Mouse (Mus musculus): ENCODE measurements around the gene Tspan32. TPM values are rescaled to one million over a fixed set of nuclear protein-coding genes. Genes with fewer than 3 reads are reported as not detected.

The Tspan32 gene
- polyA plus RNA-seq, 1 experiment from 2014 or later: 106 TPM

- Histone ChIP-seq H3K9me3 (replicated peaks) (no peaks in the 10 kb centered on the region), H3K36me3 (peaks cover 42% of the 10 kb centered on the region), H3K4me2 (peak overlapping the region; percentile 95), H3K4me3 (peak overlapping the region; percentile 82), H3K4me1 (peaks cover 94% of the 10 kb centered on the region), H3K27ac (peak overlapping the region; percentile 100), H3K27me3 (replicated peaks) (no peaks in the 10 kb centered on the region), H3K9ac (peak overlapping the region; percentile 93)
- ATAC-seq: no peak
- whole genome bisulfite sequencing (ENCODE audit: insufficient replicate concordance): 52% methylated on average over 3 of the region's 4 CpGs
These were observed 4.3 kb downstream of the Tspan32 start for GRCm38 (mm10) chr7:143008996-143009665.

- Histone ChIP-seq H3K9me3 (replicated peaks) (no peaks in the 10 kb centered on the region), H3K9ac (0 out of 2 replicates have a peak overlapping the region, but pooled peaks have one; percentile 93), H3K4me1 (peaks cover 94% of the 10 kb centered on the region), H3K27ac (peak overlapping the region; percentile 100), H3K36me3 (peaks cover 42% of the 10 kb centered on the region), H3K4me3 (no peak overlapping the region), H3K27me3 (replicated peaks) (no peaks in the 10 kb centered on the region), H3K4me2 (peak overlapping the region; percentile 95; the same call in 1 of the 2 replicates)
- no peak for ATAC-seq
- 71% methylated on average over 4 of the region's 4 CpGs for WGBS (ENCODE audit: insufficient replicate concordance)
These were observed 5.2 kb downstream of the Tspan32 start for GRCm38 (mm10) chr7:143009996-143010395.

DNA sequence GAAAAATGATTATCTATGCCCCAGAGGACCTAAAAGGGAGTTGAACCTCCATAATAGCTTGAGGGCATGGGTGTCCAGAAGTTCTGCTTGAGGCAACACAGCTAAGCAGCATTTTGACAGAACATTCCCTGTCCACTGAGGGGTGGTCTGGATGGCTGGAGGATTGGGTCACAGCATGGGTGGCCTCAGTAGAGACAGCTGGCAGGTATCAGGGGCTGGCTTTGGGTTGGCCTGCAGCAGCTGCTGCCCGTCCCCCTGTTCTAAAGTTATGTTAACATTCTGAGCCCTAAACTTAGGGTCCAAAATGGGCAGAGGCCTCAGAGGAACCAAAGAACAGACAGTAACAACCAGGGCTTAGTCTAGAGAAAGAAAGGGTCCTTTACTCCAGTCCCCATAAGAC is 6.4 kb downstream of the Tspan32 start:
- H3K9ac ChIP-seq: no peak overlapping the region
- H3K36me3 ChIP-seq: peaks cover 42% of the 10 kb centered on the region
- no peaks in the 10 kb centered on the region for H3K27me3 ChIP-seq (replicated peaks)
- no peaks in the 10 kb centered on the region for H3K9me3 ChIP-seq (replicated peaks)
- no peak overlapping the region for H3K4me3 ChIP-seq
- H3K27ac ChIP-seq: peak overlapping the region; percentile 54
- WGBS (ENCODE audit: insufficient replicate concordance): 100% methylated on average over 1 of the region's 1 CpGs
- H3K4me2 ChIP-seq: no peak overlapping the region
- ATAC-seq: no peak
- peaks cover 93% of the 10 kb centered on the region for H3K4me1 ChIP-seq

GRCm38 (mm10) chr7:143012230-143012875 is 7.5 kb downstream of the Tspan32 start:
- 76% methylated on average over 5 of the region's 5 CpGs for WGBS (ENCODE audit: insufficient replicate concordance)

GRCm38 (mm10) chr7:143013420-143014178 is 8.8 kb downstream of the Tspan32 start:
- Histone ChIP-seq H3K4me1 (peaks cover 83% of the 10 kb centered on the region), H3K4me3 (no peak overlapping the region), H3K4me2 (no peak overlapping the region), H3K27me3 (replicated peaks) (no peaks in the 10 kb centered on the region), H3K36me3 (peaks cover 40% of the 10 kb centered on the region), H3K27ac (peak overlapping the region; percentile 26; the same call in 1 of the 2 replicates), H3K9me3 (replicated peaks) (no peaks in the 10 kb centered on the region), H3K9ac (no peak overlapping the region)
- no peak for ATAC-seq
- WGBS (ENCODE audit: insufficient replicate concordance): 56% methylated on average over 8 of the region's 8 CpGs

More at GRCm38 (mm10) chr7:143012230-143012875, 7.5 kb downstream of the Tspan32 start:
- no peak for ATAC-seq
- peaks cover 41% of the 10 kb centered on the region for H3K36me3 ChIP-seq
- no peak overlapping the region for H3K9ac ChIP-seq
- H3K4me3 ChIP-seq: no peak overlapping the region
- no peaks in the 10 kb centered on the region for H3K27me3 ChIP-seq (replicated peaks)
- peak overlapping the region; percentile 23; the same call in 1 of the 2 replicates for H3K27ac ChIP-seq
- no peak overlapping the region for H3K4me2 ChIP-seq
- H3K4me1 ChIP-seq: peaks cover 96% of the 10 kb centered on the region
- no peaks in the 10 kb centered on the region for H3K9me3 ChIP-seq (replicated peaks)

DNA sequence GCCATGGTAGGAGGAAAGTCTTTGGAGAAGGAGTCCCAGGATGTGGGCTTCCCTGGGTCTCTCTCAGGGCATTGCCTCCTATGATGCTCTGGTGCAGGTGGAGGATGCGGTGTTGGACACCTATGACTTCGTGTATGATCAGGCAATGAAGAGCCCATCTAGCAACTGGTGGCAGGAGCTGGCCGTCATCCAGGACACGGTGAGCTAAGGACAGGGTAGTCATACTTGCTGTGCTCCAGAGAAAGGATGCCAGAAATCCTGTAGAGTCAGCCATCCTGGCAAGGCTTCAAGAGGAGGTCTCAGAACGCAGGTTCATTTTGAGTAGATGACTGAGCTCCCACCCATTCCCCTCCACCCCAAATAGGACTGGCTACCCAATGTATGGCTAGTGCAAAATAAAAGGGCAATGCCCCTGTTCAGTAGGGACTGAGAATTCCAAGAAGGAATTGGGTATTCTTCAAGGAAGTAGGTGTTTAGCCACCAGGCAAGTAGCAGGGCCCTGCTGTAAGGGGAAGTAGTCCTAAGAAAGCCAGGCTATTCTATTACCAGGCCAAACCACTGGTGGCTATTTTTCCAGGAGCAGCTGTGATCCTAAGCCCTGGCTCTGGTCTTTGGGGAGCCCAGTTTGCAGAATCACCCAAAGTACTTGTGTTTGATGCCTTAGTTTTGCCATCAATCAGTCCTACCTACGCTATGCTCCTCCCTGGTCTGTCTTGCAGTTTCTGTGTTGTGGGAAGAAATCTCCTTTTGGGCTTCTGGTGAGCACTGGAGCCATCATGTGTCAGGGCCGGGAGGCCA is 10.2 kb downstream of the Tspan32 start:
- no peaks in the 10 kb centered on the region for H3K27me3 ChIP-seq (replicated peaks)
- peaks cover 28% of the 10 kb centered on the region for H3K36me3 ChIP-seq
- H3K4me2 ChIP-seq: no peak overlapping the region
- H3K9me3 ChIP-seq (replicated peaks): no peaks in the 10 kb centered on the region
- H3K9ac ChIP-seq: no peak overlapping the region; the same call in 1 of the 2 replicates
- peak overlapping the region; percentile 38; the same call in 1 of the 2 replicates for H3K27ac ChIP-seq
- ATAC-seq: no peak
- WGBS (ENCODE audit: insufficient replicate concordance): 81% methylated on average over 7 of the region's 7 CpGs
- peaks cover 69% of the 10 kb centered on the region for H3K4me1 ChIP-seq
- H3K4me3 ChIP-seq: no peak overlapping the region

DNA sequence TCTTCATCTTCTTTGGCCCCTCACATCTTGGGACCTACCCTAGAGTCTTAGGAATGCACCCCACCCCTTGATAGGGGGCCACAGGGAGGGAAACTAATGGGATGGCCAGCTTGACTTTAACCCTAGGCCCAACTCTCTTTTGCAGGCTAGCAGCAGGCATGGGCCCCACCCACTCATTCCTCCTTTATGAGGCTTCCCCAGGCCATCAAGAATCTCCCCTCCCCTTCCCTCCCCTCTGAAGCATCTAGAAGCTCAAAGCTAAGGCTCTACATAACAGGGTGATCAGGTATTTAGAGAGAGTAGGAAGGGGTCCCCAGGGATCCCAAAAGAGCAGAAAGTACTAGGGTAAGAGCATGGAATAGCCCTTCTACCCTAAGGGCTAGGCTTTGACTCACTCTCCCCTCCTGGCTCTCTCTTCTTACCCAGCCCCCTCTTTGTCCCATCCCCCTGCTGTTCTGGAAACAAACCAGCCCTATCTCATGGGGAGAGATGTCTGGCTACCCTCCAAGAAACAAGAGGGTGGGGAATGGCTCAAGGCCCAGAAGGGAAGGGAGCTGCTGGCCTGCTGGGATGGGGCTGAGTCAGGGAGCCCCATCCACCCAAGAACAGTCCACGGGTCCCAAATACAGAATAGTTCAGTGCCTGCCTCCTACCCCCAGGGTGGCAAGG is 11.0 kb downstream of the Tspan32 start:
- ATAC-seq: no peak
- peak overlapping the region; percentile 38 for H3K27ac ChIP-seq
- no peak overlapping the region for H3K4me3 ChIP-seq
- peaks cover 66% of the 10 kb centered on the region for H3K4me1 ChIP-seq
- no peak overlapping the region for H3K9ac ChIP-seq
- H3K27me3 ChIP-seq (replicated peaks): no peaks in the 10 kb centered on the region
- no peaks in the 10 kb centered on the region for H3K9me3 ChIP-seq (replicated peaks)
- peaks cover 19% of the 10 kb centered on the region for H3K36me3 ChIP-seq
- 54% methylated on average over 1 of the region's 1 CpGs for WGBS (ENCODE audit: insufficient replicate concordance)
- H3K4me2 ChIP-seq: no peak overlapping the region

GRCm38 (mm10) chr7:143016424-143017142 is 11.7 kb downstream of the Tspan32 start:
- 0 out of 2 replicates have a peak, but pooled peaks have one; percentile 3 for ATAC-seq
- H3K27me3 ChIP-seq (replicated peaks): no peaks in the 10 kb centered on the region
- H3K36me3 ChIP-seq: peaks cover 19% of the 10 kb centered on the region
- no peak overlapping the region for H3K4me3 ChIP-seq
- WGBS (ENCODE audit: insufficient replicate concordance): 66% methylated on average over 8 of the region's 9 CpGs
- no peak overlapping the region for H3K9ac ChIP-seq
- peaks cover 66% of the 10 kb centered on the region for H3K4me1 ChIP-seq
- peak overlapping the region; percentile 38 for H3K27ac ChIP-seq
- no peaks in the 10 kb centered on the region for H3K9me3 ChIP-seq (replicated peaks)
- no peak overlapping the region for H3K4me2 ChIP-seq

DNA sequence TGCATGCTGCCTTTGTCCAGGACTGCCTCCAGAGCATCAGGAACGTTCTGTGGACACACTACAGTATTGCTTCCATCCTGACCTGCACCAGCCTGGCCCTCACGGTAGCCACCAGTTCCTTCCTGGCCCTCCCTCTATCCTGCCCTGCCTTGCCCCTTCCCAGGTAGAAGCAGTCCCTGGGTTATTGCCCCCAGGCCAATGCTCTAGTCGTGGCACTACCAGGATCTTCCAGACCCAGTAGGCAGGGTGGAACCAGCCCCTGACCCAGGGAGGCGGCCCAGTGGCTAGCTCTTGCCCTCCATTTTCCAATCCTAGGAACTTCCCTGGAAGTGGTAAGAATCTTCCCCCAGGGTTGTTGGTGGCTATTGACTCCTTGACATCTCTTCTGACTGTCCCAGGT is 12.3 kb downstream of the Tspan32 start:
- WGBS (ENCODE audit: insufficient replicate concordance): 79% methylated on average over 4 of the region's 4 CpGs

DNA sequence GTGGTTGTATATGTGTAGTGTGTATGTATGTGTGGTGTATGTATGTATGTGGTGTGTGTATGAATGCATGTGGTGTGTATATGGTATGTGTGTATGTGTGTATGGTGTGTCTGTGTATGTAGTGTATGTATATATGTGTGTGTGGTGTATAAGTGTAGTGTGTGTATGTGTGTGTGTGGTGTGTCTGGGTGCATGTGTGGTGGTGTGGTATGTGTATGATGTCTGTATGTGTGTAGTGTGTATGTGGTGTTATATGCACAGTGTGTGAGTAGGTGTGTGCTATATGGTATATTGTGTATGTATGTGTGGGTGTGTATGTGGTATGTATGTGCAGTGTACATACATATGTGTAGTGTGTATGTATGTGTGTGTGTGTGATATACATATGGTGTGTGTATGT is 15.2 kb downstream of the Tspan32 start:
- no peaks in the 10 kb centered on the region for H3K9me3 ChIP-seq (replicated peaks)
- H3K27ac ChIP-seq: no peak overlapping the region
- peaks cover 19% of the 10 kb centered on the region for H3K36me3 ChIP-seq
- no peak overlapping the region for H3K4me3 ChIP-seq
- no peak for ATAC-seq
- no peaks in the 10 kb centered on the region for H3K27me3 ChIP-seq (replicated peaks)
- peaks cover 36% of the 10 kb centered on the region for H3K4me1 ChIP-seq
- H3K4me2 ChIP-seq: no peak overlapping the region
- H3K9ac ChIP-seq: no peak overlapping the region

More for the DNA sequence above, 12.3 kb downstream of the Tspan32 start:
- Histone ChIP-seq H3K4me2 (no peak overlapping the region), H3K36me3 (peaks cover 19% of the 10 kb centered on the region), H3K4me1 (peaks cover 62% of the 10 kb centered on the region), H3K27ac (0 out of 2 replicates have a peak overlapping the region, but pooled peaks have one; percentile 2), H3K9ac (no peak overlapping the region), H3K4me3 (no peak overlapping the region), H3K9me3 (replicated peaks) (no peaks in the 10 kb centered on the region), H3K27me3 (replicated peaks) (no peaks in the 10 kb centered on the region)
- no peak for ATAC-seq

Measured in liver, embryonic 12.5 days (tissue).